Mouse (Mus musculus): ENCODE measurements around the gene Chsy1. TPM values are rescaled to one million over a fixed set of nuclear protein-coding genes. Genes with fewer than 3 reads are reported as not detected.

Gene Chsy1
- polyA plus RNA-seq, 1 experiment from 2014 or later: 23.1 TPM

- H3K27ac ChIP-seq (ENCODE audit: low read depth, low read length): no peak overlapping the region
- peaks cover 44% of the 10 kb centered on the region for H3K4me1 ChIP-seq (replicated peaks; ENCODE audit: control insufficient read depth, insufficient read depth, low read length)
- H3K4me2 ChIP-seq: no peak overlapping the region
These were observed 29.0 kb downstream of the Chsy1 start for GRCm38 (mm10) chr7:66138301-66138700.

GRCm38 (mm10) chr7:66138878-66139277 is 29.6 kb downstream of the Chsy1 start:
- Histone ChIP-seq H3K27ac (ENCODE audit: low read depth, low read length) (no peak overlapping the region), H3K4me1 (replicated peaks; ENCODE audit: control insufficient read depth, insufficient read depth, low read length) (peaks cover 44% of the 10 kb centered on the region)
- peak; percentile 69; the same call in 1 of the 2 replicates for ATAC-seq (replicated peaks; ENCODE audit: low FRiP score)

More at GRCm38 (mm10) chr7:66138301-66138700, 29.0 kb downstream of the Chsy1 start:
- Histone ChIP-seq H3K9ac (ENCODE audit: low read depth, low read length) (no peak overlapping the region), H3K9me3 (ENCODE audit: control insufficient read depth, low read length) (no peaks in the 10 kb centered on the region), H3K27me3 (replicated peaks; ENCODE audit: control insufficient read depth, insufficient read depth, low read length) (no peaks in the 10 kb centered on the region), H3K4me3 (ENCODE audit: low read depth, low read length) (no peak overlapping the region), H3K36me3 (ENCODE audit: control insufficient read depth, insufficient read depth, low read length) (peaks cover 4% of the 10 kb centered on the region; the same call in 1 of the 2 replicates)
- ATAC-seq (replicated peaks; ENCODE audit: low FRiP score) (no peak), DNase-seq (ENCODE audit: low spot score) (no peak)
- WGBS: 77% methylated on average over 4 of the region's 4 CpGs

GRCm38 (mm10) chr7:66140095-66140494 is 30.8 kb downstream of the Chsy1 start:
- H3K4me1 ChIP-seq (replicated peaks; ENCODE audit: control insufficient read depth, insufficient read depth, low read length): peaks cover 38% of the 10 kb centered on the region
- no peak overlapping the region for H3K9ac ChIP-seq (ENCODE audit: low read depth, low read length)
- no peak for DNase-seq (ENCODE audit: low spot score)
- H3K4me2 ChIP-seq: no peak overlapping the region
- no peaks in the 10 kb centered on the region for H3K27me3 ChIP-seq (replicated peaks; ENCODE audit: control insufficient read depth, insufficient read depth, low read length)
- peaks cover 4% of the 10 kb centered on the region; the same call in 1 of the 2 replicates for H3K36me3 ChIP-seq (ENCODE audit: control insufficient read depth, insufficient read depth, low read length)
- WGBS: 74% methylated on average over 3 of the region's 3 CpGs
- no peaks in the 10 kb centered on the region for H3K9me3 ChIP-seq (ENCODE audit: control insufficient read depth, low read length)
- no peak overlapping the region for H3K4me3 ChIP-seq (ENCODE audit: low read depth, low read length)
- H3K27ac ChIP-seq (ENCODE audit: low read depth, low read length): no peak overlapping the region
- ATAC-seq (replicated peaks; ENCODE audit: low FRiP score): no peak

More at GRCm38 (mm10) chr7:66138878-66139277, 29.6 kb downstream of the Chsy1 start:
- DNase-seq (ENCODE audit: low spot score): no peak
- Histone ChIP-seq H3K4me2 (no peak overlapping the region), H3K36me3 (ENCODE audit: control insufficient read depth, insufficient read depth, low read length) (peaks cover 4% of the 10 kb centered on the region; the same call in 1 of the 2 replicates), H3K4me3 (ENCODE audit: low read depth, low read length) (no peak overlapping the region), H3K9ac (ENCODE audit: low read depth, low read length) (no peak overlapping the region), H3K27me3 (replicated peaks; ENCODE audit: control insufficient read depth, insufficient read depth, low read length) (no peaks in the 10 kb centered on the region), H3K9me3 (ENCODE audit: control insufficient read depth, low read length) (no peaks in the 10 kb centered on the region)
- 72% methylated on average over 5 of the region's 5 CpGs for WGBS

GRCm38 (mm10) chr7:66140923-66141570 is 31.7 kb downstream of the Chsy1 start:
- no peaks in the 10 kb centered on the region for H3K27me3 ChIP-seq (replicated peaks; ENCODE audit: control insufficient read depth, insufficient read depth, low read length)
- H3K9ac ChIP-seq (ENCODE audit: low read depth, low read length): no peak overlapping the region
- DNase-seq (ENCODE audit: low spot score): no peak
- no peak overlapping the region for H3K27ac ChIP-seq (ENCODE audit: low read depth, low read length)
- ATAC-seq (replicated peaks; ENCODE audit: low FRiP score): no peak
- 91% methylated on average over 4 of the region's 4 CpGs for WGBS
- no peak overlapping the region for H3K4me3 ChIP-seq (ENCODE audit: low read depth, low read length)
- H3K4me2 ChIP-seq: no peak overlapping the region
- H3K36me3 ChIP-seq (ENCODE audit: control insufficient read depth, insufficient read depth, low read length): peaks cover 4% of the 10 kb centered on the region; the same call in 1 of the 2 replicates
- no peaks in the 10 kb centered on the region for H3K9me3 ChIP-seq (ENCODE audit: control insufficient read depth, low read length)
- peaks cover 30% of the 10 kb centered on the region for H3K4me1 ChIP-seq (replicated peaks; ENCODE audit: control insufficient read depth, insufficient read depth, low read length)

DNA sequence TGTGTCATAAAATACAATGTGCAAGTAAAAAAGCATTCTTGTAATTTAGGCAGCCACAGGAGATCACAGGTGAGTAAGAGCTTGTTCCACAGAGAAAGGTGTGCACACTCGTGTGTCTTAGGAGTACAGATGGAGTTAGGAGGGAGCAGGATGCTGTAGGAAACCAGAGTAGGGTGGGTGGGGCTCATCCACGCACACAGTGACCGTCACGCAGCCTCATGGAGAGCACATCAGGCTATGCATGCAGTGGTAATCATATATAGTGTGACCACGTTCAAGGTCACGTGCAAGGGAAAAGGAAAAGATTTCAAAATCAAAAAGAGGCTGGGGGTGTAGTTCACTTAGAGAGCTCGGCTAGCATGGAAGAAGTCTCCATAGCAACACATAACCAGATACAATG is 33.2 kb downstream of the Chsy1 start:
- 93% methylated on average over 7 of the region's 7 CpGs for WGBS
- no peak overlapping the region for H3K27ac ChIP-seq (ENCODE audit: low read depth, low read length)
- H3K4me3 ChIP-seq (ENCODE audit: low read depth, low read length): no peak overlapping the region
- DNase-seq (ENCODE audit: low spot score) (no peak), ATAC-seq (replicated peaks; ENCODE audit: low FRiP score) (no peak)
- peaks cover 17% of the 10 kb centered on the region for H3K4me1 ChIP-seq (replicated peaks; ENCODE audit: control insufficient read depth, insufficient read depth, low read length)
- no peak overlapping the region for H3K4me2 ChIP-seq
- no peaks in the 10 kb centered on the region for H3K9me3 ChIP-seq (ENCODE audit: control insufficient read depth, low read length)
- H3K27me3 ChIP-seq (replicated peaks; ENCODE audit: control insufficient read depth, insufficient read depth, low read length): no peaks in the 10 kb centered on the region
- H3K36me3 ChIP-seq (ENCODE audit: control insufficient read depth, insufficient read depth, low read length): peaks cover 4% of the 10 kb centered on the region; the same call in 1 of the 2 replicates
- no peak overlapping the region for H3K9ac ChIP-seq (ENCODE audit: low read depth, low read length)

GRCm38 (mm10) chr7:66144543-66144942 is 35.2 kb downstream of the Chsy1 start:
- Histone ChIP-seq H3K27me3 (replicated peaks; ENCODE audit: control insufficient read depth, insufficient read depth, low read length) (no peaks in the 10 kb centered on the region), H3K9ac (ENCODE audit: low read depth, low read length) (no peak overlapping the region), H3K4me1 (replicated peaks; ENCODE audit: control insufficient read depth, insufficient read depth, low read length) (0 out of 2 replicates have a peak, but pooled peaks cover 3% of the 10 kb centered on the region), H3K4me2 (no peak overlapping the region), H3K9me3 (ENCODE audit: control insufficient read depth, low read length) (no peaks in the 10 kb centered on the region), H3K4me3 (ENCODE audit: low read depth, low read length) (no peak overlapping the region), H3K36me3 (ENCODE audit: control insufficient read depth, insufficient read depth, low read length) (peaks cover 5% of the 10 kb centered on the region; the same call in 1 of the 2 replicates), H3K27ac (ENCODE audit: low read depth, low read length) (no peak overlapping the region)
- no peak for DNase-seq (ENCODE audit: low spot score)
- ATAC-seq (replicated peaks; ENCODE audit: low FRiP score): no peak
- WGBS: 72% methylated on average over 2 of the region's 2 CpGs

DNA sequence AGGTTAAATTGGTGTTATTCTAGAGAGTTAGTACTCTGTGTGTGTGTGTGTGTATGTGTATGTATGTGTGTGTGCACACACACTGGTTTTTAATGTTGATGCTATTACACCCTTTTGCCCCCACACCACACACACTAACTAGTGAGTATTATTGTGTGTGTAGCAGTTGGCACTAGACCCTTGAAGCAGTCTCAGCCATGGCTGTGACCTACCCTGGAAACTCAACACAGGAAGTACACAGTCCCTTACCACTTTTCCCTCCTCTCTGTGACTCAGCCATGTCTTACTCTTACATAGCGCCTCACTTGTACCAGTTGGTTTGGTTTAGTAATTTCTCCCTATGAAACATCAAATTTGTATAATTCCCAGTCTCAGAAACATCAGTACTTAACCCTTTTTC is 37.8 kb downstream of the Chsy1 start:
- DNase-seq (ENCODE audit: low spot score) (no peak), ATAC-seq (replicated peaks; ENCODE audit: low FRiP score) (no peak)
- Histone ChIP-seq H3K4me2 (no peak overlapping the region), H3K4me1 (replicated peaks; ENCODE audit: control insufficient read depth, insufficient read depth, low read length) (0 out of 2 replicates have a peak, but pooled peaks cover 2% of the 10 kb centered on the region), H3K9ac (ENCODE audit: low read depth, low read length) (no peak overlapping the region), H3K27ac (ENCODE audit: low read depth, low read length) (no peak overlapping the region), H3K9me3 (ENCODE audit: control insufficient read depth, low read length) (no peaks in the 10 kb centered on the region), H3K4me3 (ENCODE audit: low read depth, low read length) (no peak overlapping the region), H3K36me3 (ENCODE audit: control insufficient read depth, insufficient read depth, low read length) (peaks cover 9% of the 10 kb centered on the region; the same call in 1 of the 2 replicates), H3K27me3 (replicated peaks; ENCODE audit: control insufficient read depth, insufficient read depth, low read length) (no peaks in the 10 kb centered on the region)
- WGBS: 91% methylated on average over 1 of the region's 1 CpGs

GRCm38 (mm10) chr7:66147816-66148215 is 38.5 kb downstream of the Chsy1 start:
- DNase-seq (ENCODE audit: low spot score): no peak
- ATAC-seq (replicated peaks; ENCODE audit: low FRiP score): no peak
- no peaks in the 10 kb centered on the region for H3K27me3 ChIP-seq (replicated peaks; ENCODE audit: control insufficient read depth, insufficient read depth, low read length)
- no peak overlapping the region for H3K27ac ChIP-seq (ENCODE audit: low read depth, low read length)
- H3K4me3 ChIP-seq (ENCODE audit: low read depth, low read length): no peak overlapping the region
- H3K9ac ChIP-seq (ENCODE audit: low read depth, low read length): no peak overlapping the region
- H3K4me2 ChIP-seq: no peak overlapping the region
- 94% methylated on average over 3 of the region's 3 CpGs for WGBS
- peaks cover 12% of the 10 kb centered on the region; the same call in 1 of the 2 replicates for H3K36me3 ChIP-seq (ENCODE audit: control insufficient read depth, insufficient read depth, low read length)
- H3K4me1 ChIP-seq (replicated peaks; ENCODE audit: control insufficient read depth, insufficient read depth, low read length): 0 out of 2 replicates have a peak, but pooled peaks cover 2% of the 10 kb centered on the region
- H3K9me3 ChIP-seq (ENCODE audit: control insufficient read depth, low read length): no peaks in the 10 kb centered on the region

DNA sequence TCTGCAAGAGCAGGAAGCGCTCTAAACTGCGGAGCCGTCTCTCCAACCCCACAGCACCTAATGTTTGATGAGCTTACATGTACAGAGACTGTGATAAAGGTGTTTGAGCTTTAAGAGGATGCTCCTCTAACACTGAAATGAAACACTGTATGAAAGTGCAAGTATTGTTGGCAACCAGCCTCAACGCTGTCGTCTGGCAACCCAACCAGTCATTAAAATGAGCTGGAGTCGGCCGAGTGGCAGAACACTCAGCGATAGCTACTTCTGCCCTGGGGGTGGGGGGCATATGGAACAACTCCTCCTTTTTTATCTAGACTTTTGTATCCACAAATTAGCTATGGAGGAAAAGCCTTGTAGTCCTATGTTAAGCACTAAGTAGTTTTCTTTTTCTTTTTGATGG is 40.2 kb downstream of the Chsy1 start:
- no peak overlapping the region for H3K4me3 ChIP-seq (ENCODE audit: low read depth, low read length)
- H3K27ac ChIP-seq (ENCODE audit: low read depth, low read length): no peak overlapping the region
- H3K4me2 ChIP-seq: no peak overlapping the region
- ATAC-seq (replicated peaks; ENCODE audit: low FRiP score) (no peak), DNase-seq (ENCODE audit: low spot score) (no peak)
- H3K9ac ChIP-seq (ENCODE audit: low read depth, low read length): no peak overlapping the region
- peaks cover 16% of the 10 kb centered on the region; the same call in 1 of the 2 replicates for H3K36me3 ChIP-seq (ENCODE audit: control insufficient read depth, insufficient read depth, low read length)
- H3K4me1 ChIP-seq (replicated peaks; ENCODE audit: control insufficient read depth, insufficient read depth, low read length): 0 out of 2 replicates have a peak, but pooled peaks cover 6% of the 10 kb centered on the region
- WGBS: 92% methylated on average over 8 of the region's 8 CpGs
- H3K9me3 ChIP-seq (ENCODE audit: control insufficient read depth, low read length): no peaks in the 10 kb centered on the region
- no peaks in the 10 kb centered on the region for H3K27me3 ChIP-seq (replicated peaks; ENCODE audit: control insufficient read depth, insufficient read depth, low read length)
